Mouse (Mus musculus) embryonic facial prominence, embryonic 10.5 days (tissue): ENCODE results near the gene Gm20662. TPM values are rescaled to one million over a fixed set of nuclear protein-coding genes. Genes with fewer than 3 reads are reported as not detected.
A peak's percentile ranks its signal among the peaks of the same experiment; 100 is the strongest.

Source experiments
- DNase-seq: peaks from one replicate; pipeline ENCODE4 v3.0.0-alpha.2; 2017; ENCODE audit warnings: low spot score
- H3K27ac ChIP-seq: fragments of 300-500 bp; sonication (generic); replicated peaks from 2 replicates; pipeline ENCODE4 v1.5.1; 2016; ENCODE audit warnings: mild to moderate bottlenecking
- H3K27me3 ChIP-seq: fragments of 300-500 bp; sonication (generic); replicated peaks from 2 replicates; pipeline ENCODE4 v1.6.1; 2016; ENCODE audit warnings: low read depth, mild to moderate bottlenecking; ENCODE audit not compliant: poor library complexity, severe bottlenecking
- H3K36me3 ChIP-seq: fragments of 300-500 bp; sonication (generic); replicated peaks from 2 replicates; pipeline ENCODE4 v1.6.1; 2016; ENCODE audit warnings: mild to moderate bottlenecking, moderate library complexity
- H3K4me1 ChIP-seq: fragments of 300-500 bp; sonication (generic); 2 replicates; pipeline ENCODE4 v1.6.1; 2016
- H3K4me3 ChIP-seq: fragments of 300-500 bp; sonication (generic); 2 replicates; pipeline ENCODE4 v1.5.1; 2016; ENCODE audit warnings: mild to moderate bottlenecking, moderate library complexity
- H3K9me3 ChIP-seq: fragments of 300-500 bp; sonication (generic); 2 replicates; pipeline ENCODE4 v1.6.1; 2016; ENCODE audit warnings: mild to moderate bottlenecking
- WGBS: fragments of 180-500 bp; shearing (Covaris S2); methylation state at CpG from one replicate; pipeline ENCODE4 v1.1.7; 2016; 5-methylcytosine and 5-hydroxymethylcytosine counted together
- polyA plus RNA-seq: library from polyadenylated mRNA; unstranded; fragments of >200 nt; fragmentation: Nextera tagmentation; extraction: Ambion mirVana; gene quantifications from 2 replicates; pipeline ENCODE4 v1.2.1, GENCODE M21; 2016

The Gm20662 gene
- 0.41 and 0.52 TPM in 2 replicates for polyA plus RNA-seq

DNA sequence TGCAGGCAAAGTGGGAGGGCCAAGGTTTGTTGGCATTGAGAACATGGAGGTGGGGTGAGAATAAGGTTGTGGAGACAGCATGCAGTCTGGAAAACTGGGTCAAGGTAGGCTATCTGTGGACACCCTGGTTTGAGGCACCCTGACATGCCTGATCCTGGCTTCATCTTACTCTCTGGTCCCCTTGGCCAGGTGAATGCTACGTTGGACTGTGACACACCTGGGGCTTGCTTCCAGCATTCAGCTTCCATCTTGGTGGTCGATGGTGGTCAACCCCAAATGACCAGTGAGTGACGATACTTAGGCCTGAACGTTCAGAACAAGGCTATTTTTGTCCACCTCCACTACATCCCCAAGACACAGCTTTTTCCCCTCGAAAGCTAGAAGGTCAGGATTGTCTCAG, at the start of gene Gm20662:
TSS of gene Gm20662 (plus strand) at position 301 of the 400 bp plus-strand sequence.
- no peak within 1 kb of the TSS for H3K4me3 ChIP-seq
- no peak within 1 kb of the TSS for H3K27ac ChIP-seq
- no peak for DNase-seq
- no peaks in the 10 kb centered on the region for H3K27me3 ChIP-seq
- peaks cover 8% of the 10 kb centered on the region for H3K4me1 ChIP-seq
- 93% methylated on average over 5 of the region's 5 CpGs for WGBS
- H3K9me3 ChIP-seq: no peaks in the 10 kb centered on the region
- no peaks in the 10 kb centered on the region for H3K36me3 ChIP-seq

DNA sequence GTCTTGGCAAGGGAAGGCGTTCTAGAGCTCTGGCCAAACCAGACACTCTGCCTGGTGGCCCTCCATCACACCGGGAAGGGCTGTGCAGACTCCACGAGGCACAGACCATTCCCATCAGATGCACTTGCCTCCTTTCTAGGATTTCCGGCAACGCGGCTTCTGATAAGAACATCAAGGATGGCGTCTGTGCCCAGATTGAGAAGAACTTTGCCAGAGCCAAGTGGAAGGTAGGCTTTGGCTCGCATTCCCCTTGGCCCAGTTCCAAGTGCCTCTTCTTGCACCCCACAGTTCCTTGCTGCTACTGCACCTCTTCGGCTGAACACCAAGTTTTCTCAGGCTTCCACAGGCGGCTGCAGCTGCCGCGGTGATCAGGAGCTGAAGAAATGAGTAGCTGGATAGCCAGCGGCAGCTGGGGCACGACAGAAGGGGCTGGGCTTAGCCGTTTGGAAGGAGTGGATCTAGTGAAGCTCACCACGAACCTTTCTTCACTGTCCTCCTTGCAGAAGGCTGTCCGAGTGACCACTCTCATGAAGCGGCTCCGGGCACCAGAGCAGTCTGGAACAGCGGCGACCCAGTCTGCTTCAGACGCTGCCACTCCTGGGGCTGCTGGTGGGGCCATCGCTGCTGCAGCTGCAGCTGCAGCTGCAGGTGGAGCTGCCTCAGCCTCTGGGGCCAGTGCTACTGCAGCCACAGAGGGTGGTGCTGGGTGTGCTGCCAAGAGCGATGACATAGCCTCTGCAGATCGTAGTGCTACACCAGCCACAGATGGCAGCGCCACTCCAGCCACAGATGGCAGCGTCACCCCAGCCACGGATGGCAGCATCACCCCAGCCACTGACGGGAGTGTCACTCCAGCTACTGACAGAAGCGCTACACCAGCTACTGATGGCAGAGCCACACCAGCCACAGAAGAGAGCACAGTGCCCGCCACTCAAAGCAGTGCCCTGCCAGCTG, 48.6 kb upstream of the Gm20662 start:
- Histone ChIP-seq H3K9me3 (no peaks in the 10 kb centered on the region), H3K27ac (no peak overlapping the region), H3K36me3 (peaks cover 5% of the 10 kb centered on the region; the same call in 1 of the 2 replicates), H3K4me3 (no peak overlapping the region), H3K27me3 (no peaks in the 10 kb centered on the region), H3K4me1 (peaks cover 27% of the 10 kb centered on the region)
- WGBS: 92% methylated on average over 31 of the region's 31 CpGs
- no peak for DNase-seq

DNA sequence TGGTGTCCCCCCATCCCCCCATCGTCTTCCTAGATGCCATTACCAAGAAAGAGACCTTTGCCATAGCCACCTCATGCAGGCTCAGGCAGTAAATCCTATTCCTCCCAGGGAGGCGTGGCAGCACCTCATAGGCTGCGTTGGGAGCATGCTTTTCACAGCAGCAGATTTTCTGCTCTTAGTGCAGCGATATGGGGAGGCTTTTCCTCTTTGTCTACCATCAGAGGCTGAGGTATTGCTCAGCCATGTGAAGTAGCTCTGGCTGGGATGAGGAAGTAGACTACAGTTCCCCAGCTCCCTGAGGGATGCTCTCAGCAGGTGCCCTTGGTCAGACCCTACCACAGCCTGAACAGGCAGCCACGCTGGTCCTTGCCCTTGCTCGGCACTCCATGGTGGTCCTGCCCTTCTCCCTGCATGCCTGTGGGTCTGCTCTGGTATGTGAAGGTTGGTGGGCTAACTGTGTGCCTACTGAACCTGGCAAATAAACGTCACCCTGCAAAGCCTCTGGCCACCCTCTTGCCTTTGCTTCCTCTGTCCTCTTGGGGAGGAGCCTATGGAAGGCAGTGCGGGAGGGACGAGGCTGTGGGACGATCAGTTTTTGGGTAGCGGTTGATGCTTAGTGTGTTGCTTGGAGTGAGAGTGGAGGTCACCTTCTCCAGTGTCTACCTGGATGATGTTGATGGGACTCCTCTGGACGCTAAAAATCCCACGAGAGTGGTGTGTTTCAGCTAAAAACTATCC, 46.8 kb upstream of the Gm20662 start:
- peak overlapping the region; percentile 90; the same call in 1 of the 2 replicates for H3K27ac ChIP-seq
- peaks cover 10% of the 10 kb centered on the region for H3K36me3 ChIP-seq

DNA sequence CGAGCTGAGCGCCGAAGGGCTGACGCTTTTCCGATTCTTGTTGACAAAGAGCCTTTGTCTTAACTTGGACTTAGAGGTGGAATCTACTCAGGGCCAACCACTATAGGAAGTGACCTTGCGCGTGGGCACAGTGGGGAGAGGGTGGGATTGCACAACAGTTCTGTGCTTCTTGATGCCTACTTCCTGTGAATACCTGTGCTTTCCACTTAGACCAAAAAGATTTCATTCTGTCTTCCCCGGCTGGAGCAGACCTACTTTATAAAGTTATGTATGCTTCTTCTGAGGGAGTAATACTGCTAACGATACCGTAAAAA, 46.3 kb upstream of the Gm20662 start, which contains the start of gene Traip:
TSS of gene Traip (plus strand) at position 215 of the 314 bp plus-strand sequence.
- 88% methylated on average over 10 of the region's 10 CpGs for WGBS

More for the DNA sequence above, 46.8 kb upstream of the Gm20662 start:
- no peak overlapping the region for H3K4me3 ChIP-seq
- no peaks in the 10 kb centered on the region for H3K9me3 ChIP-seq
- 82% methylated on average over 13 of the region's 13 CpGs for WGBS
- no peak for DNase-seq
- no peaks in the 10 kb centered on the region for H3K27me3 ChIP-seq
- peaks cover 32% of the 10 kb centered on the region for H3K4me1 ChIP-seq

DNA sequence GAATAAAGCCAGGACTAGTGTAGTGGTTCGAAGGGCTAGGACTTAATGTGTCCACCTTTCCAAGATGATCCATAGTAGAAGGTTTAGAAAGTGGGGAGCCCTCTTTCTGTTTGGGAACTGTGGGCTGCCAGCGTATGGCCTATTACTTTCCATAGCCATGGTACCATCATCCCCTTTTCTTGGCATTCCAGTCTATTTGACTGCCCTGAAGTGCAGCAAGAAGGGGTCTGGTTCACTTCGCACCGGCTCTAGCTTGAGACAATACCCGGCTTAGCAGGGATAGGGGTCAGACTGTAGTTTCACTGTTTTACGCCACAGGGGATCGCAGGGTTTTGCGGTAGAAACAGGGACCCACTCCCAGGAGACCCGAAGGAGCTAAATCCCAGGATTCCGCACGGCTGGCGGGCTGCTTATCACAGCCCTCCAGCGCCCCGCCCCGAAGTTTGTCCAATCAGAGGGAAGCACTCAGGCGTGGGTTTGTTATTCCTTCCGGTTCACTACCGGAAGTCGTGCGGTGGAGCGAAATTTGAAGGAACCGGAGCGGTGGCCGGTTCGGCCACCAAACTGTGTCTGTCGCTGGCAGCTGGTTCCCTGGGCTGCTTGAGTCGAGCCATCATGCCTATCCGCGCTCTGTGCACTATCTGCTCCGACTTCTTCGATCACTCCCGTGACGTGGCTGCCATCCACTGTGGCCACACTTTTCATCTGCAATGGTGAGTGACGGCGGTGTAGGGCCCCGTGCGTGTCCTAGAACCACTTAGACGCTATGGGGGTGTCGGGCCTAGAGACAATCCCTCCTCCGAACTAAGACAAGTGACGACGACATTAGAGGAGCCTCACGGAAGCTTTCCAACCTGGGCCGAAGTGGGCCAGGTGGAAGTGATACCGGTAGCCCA, 45.4 kb upstream of the Gm20662 start:
- Histone ChIP-seq H3K27me3 (no peaks in the 10 kb centered on the region), H3K4me1 (peaks cover 32% of the 10 kb centered on the region), H3K4me3 (peak overlapping the region; percentile 90), H3K27ac (peak overlapping the region; percentile 90), H3K36me3 (peaks cover 18% of the 10 kb centered on the region), H3K9me3 (no peaks in the 10 kb centered on the region)
- DNase-seq: peak; percentile 94
- 14% methylated on average over 45 of the region's 45 CpGs for WGBS

More for the DNA sequence above, 46.3 kb upstream of the Gm20662 start, which contains the start of gene Traip:
- H3K36me3 ChIP-seq: peaks cover 10% of the 10 kb centered on the region
- H3K9me3 ChIP-seq: no peaks in the 10 kb centered on the region
- no peaks in the 10 kb centered on the region for H3K27me3 ChIP-seq
- peak within 1 kb of the TSS; percentile 90 for H3K27ac ChIP-seq
- no peak for DNase-seq
- peaks cover 32% of the 10 kb centered on the region for H3K4me1 ChIP-seq
- H3K4me3 ChIP-seq: peak within 1 kb of the TSS; percentile 90

DNA sequence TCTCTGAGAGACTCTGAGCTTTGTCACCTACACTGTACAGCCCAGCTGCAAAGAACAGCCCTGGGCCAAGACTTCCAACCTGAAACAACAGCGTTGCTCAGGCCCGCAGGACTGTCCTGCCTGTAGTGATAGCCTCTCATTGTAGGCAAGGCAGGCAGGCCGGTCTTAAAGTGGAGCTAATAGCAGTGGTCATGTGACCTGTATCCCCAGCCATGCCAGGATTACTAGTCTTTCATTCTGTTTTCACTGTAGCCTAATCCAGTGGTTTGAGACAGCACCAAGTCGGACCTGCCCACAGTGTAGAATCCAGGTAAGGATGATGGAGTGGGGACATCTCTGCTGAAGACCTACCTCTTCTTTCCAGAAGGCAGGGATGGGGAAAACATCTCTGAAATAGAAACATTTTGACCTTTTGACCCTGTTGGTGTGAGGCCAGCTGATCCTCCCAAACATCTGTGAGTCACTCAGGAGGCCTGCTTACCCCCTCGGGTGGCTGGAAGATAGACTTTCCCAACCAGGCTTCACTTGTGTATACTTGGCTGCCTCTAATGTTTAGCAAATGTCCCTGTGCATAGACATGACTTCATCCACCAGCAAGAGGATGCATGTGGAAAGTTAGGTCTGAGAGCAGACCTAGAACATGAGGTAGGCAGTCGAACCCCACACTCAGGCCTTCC, 40.4 kb upstream of the Gm20662 start:
- Histone ChIP-seq H3K27ac (no peak overlapping the region), H3K4me1 (peaks cover 22% of the 10 kb centered on the region), H3K36me3 (peaks cover 64% of the 10 kb centered on the region), H3K27me3 (no peaks in the 10 kb centered on the region), H3K9me3 (no peaks in the 10 kb centered on the region), H3K4me3 (no peak overlapping the region)
- WGBS: 77% methylated on average over 6 of the region's 6 CpGs
- DNase-seq: no peak

DNA sequence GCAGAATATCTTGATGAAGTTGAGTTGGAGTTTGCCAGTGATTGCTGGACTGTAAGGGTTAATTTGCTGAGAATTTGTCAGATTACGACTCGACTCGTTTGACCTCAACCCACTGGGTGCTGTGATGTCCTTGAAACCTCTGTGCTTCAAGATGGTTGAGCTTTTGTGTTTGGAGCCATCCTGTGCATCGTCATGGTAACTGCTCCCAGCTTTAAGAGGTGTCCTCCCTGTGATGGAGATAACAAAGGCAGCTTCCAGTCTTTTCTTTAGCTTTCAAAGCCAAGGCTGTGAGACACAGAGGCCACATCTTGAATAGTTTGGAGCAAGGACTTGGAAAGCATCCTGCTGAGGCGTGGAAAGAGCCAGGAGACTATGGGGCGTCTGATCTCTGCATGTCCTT, 39.0 kb upstream of the Gm20662 start:
- Histone ChIP-seq H3K27me3 (no peaks in the 10 kb centered on the region), H3K36me3 (peaks cover 78% of the 10 kb centered on the region), H3K27ac (no peak overlapping the region), H3K9me3 (no peaks in the 10 kb centered on the region), H3K4me3 (no peak overlapping the region), H3K4me1 (peaks cover 12% of the 10 kb centered on the region)
- WGBS: 72% methylated on average over 6 of the region's 6 CpGs
- no peak for DNase-seq

DNA sequence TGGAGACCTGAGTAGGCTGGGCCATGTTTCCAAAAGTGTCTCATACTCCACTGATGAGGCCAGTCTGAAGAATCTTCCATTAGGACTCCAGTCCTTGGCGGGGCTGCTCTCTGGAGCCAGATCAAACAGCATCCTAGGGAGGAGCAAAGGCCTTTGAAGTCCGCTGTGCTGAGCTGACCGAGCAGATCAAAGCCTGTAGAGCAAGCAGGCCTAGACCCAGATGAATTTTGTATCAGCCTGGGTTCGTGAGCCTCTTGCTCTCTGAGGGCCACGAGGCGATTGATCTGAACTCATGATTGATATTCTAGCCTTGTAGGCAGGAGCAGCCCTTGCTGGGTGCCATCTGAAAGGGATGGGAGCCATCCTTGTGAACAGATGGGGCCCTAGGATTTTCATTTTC, 36.3 kb upstream of the Gm20662 start:
- Histone ChIP-seq H3K36me3 (peaks cover 99% of the 10 kb centered on the region), H3K9me3 (no peaks in the 10 kb centered on the region), H3K27ac (no peak overlapping the region), H3K27me3 (no peaks in the 10 kb centered on the region), H3K4me3 (no peak overlapping the region), H3K4me1 (0 out of 2 replicates have a peak, but pooled peaks cover 4% of the 10 kb centered on the region)
- WGBS: 79% methylated on average over 6 of the region's 6 CpGs
- no peak for DNase-seq

DNA sequence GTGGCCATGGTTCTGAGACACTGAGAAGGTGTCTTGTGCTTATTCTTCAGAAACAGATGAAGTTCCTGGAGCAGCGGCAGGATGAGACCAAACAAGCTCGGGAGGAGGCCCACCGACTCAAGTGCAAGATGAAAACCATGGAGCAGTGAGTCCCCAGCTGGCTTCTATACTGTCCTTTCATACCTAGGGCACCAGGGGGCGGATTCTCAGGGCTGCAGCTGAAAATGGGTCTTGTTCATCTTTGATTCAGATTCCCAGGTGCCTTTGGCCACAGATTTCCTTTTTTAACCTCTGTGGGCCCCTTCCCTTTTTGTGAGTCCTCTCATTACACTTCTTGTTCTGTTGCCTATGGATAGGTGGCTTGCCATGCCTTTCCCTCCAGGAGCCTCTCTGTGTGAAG, 35.2 kb upstream of the Gm20662 start:
- no peak overlapping the region for H3K27ac ChIP-seq
- H3K27me3 ChIP-seq: no peaks in the 10 kb centered on the region
- WGBS: 77% methylated on average over 4 of the region's 4 CpGs
- H3K4me3 ChIP-seq: no peak overlapping the region
- H3K4me1 ChIP-seq: 0 out of 2 replicates have a peak, but pooled peaks cover 4% of the 10 kb centered on the region
- peaks cover 100% of the 10 kb centered on the region for H3K36me3 ChIP-seq
- no peaks in the 10 kb centered on the region for H3K9me3 ChIP-seq
- DNase-seq: no peak

DNA sequence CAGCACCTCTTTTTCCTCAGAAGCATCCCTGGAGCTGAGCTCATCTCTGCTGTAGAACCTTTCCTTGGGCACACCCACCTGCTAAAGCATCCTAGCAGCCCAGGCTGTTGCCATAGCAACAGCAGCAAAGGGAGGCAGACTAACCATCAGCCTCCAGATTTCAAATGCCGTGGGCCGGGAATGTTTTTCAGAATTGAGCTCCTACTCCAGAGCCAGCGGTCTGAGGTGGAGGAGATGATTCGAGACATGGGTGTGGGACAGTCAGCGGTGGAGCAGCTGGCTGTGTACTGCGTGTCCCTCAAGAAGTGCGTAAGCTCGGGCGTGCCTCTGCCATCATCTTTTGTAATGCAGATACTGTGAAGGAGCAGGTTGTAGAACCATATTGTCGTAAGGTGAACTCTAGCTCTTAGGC, 34.8 kb upstream of the Gm20662 start:
- H3K4me1 ChIP-seq: 0 out of 2 replicates have a peak, but pooled peaks cover 4% of the 10 kb centered on the region
- DNase-seq: no peak
- no peak overlapping the region for H3K4me3 ChIP-seq
- no peaks in the 10 kb centered on the region for H3K9me3 ChIP-seq
- H3K36me3 ChIP-seq: peaks cover 100% of the 10 kb centered on the region
- WGBS: 90% methylated on average over 10 of the region's 10 CpGs
- no peak overlapping the region for H3K27ac ChIP-seq
- no peaks in the 10 kb centered on the region for H3K27me3 ChIP-seq

DNA sequence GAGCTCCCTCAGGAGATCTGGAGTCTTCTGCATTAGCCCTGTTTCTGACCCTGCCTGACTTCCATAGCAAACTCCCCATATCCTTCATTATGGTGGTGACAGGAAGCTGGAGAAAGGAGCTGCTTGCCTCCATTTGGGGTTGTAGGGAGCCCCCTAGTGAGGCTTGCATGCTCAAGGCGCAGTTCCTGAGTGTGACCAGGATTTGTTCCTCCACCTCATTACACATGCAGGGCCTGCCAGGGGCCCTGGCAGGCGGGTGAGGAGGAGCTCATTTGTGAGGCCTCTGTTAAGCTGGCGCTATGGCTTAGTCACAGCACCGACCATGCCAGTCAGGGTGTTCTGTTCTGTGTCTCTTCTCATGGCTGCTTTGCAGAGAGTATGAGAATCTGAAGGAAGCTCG, 34.3 kb upstream of the Gm20662 start:
- Histone ChIP-seq H3K9me3 (no peaks in the 10 kb centered on the region), H3K4me1 (0 out of 2 replicates have a peak, but pooled peaks cover 4% of the 10 kb centered on the region), H3K36me3 (peaks cover 100% of the 10 kb centered on the region), H3K4me3 (no peak overlapping the region), H3K27me3 (no peaks in the 10 kb centered on the region), H3K27ac (no peak overlapping the region)
- DNase-seq: no peak
- 59% methylated on average over 5 of the region's 5 CpGs for WGBS
